Mouse (Mus musculus) heart, postnatal 0 days (tissue): ENCODE data around the gene Rhob. TPM values are rescaled to one million over a fixed set of nuclear protein-coding genes. Genes with fewer than 3 reads are reported as not detected.
"Not testable (repeated sequence)": the region's sequence is repeated elsewhere in the genome, so short reads cannot be mapped to it uniquely, and the experiment has no call there.

Experiments
- ATAC-seq: fragments of 200-750 bp; cut with Nextera tagmentation; 2 replicates; pipeline ENCODE4 v1.8.0; 2017; ENCODE audit warnings: low read depth, moderate number of reproducible peaks, moderate library complexity; ENCODE audit not compliant: insufficient read depth
- DNase-seq: peaks from one replicate; pipeline ENCODE4 v3.0.0-alpha.2; 2016; ENCODE audit warnings: low spot score
- H3K27ac ChIP-seq: fragments of 300-500 bp; sonication (generic); 2 replicates; pipeline ENCODE4 v1.5.1; 2014; ENCODE audit warnings: low read depth, mild to moderate bottlenecking
- H3K27me3 ChIP-seq: fragments of 300-500 bp; sonication (generic); 2 replicates; pipeline ENCODE4 v1.6.1; 2014; ENCODE audit warnings: low read length, mixed read lengths; ENCODE audit not compliant: control insufficient read depth, insufficient read depth
- H3K36me3 ChIP-seq: fragments of 300-500 bp; sonication (generic); replicated peaks from 2 replicates; pipeline ENCODE4 v1.6.1; 2014; ENCODE audit warnings: low read length, mixed read lengths; ENCODE audit not compliant: control insufficient read depth, insufficient read depth
- H3K4me1 ChIP-seq: fragments of 300-500 bp; sonication (generic); 2 replicates; pipeline ENCODE4 v1.6.1; 2014; ENCODE audit warnings: antibody characterized with exemption; ENCODE audit not compliant: control insufficient read depth, insufficient read depth
- H3K4me2 ChIP-seq: fragments of 300-500 bp; sonication (generic); 2 replicates; pipeline ENCODE4 v1.6.1; 2014; ENCODE audit warnings: low read depth, mild to moderate bottlenecking, low read length, moderate library complexity
- H3K4me3 ChIP-seq: fragments of 300-500 bp; sonication (generic); 2 replicates; pipeline ENCODE4 v1.5.1; 2014; ENCODE audit warnings: low read depth, low read length
- H3K9ac ChIP-seq: fragments of 300-500 bp; sonication (generic); replicated peaks from 2 replicates; pipeline ENCODE4 v1.6.1; 2014; ENCODE audit warnings: low read depth, low read length, mixed read lengths
- H3K9me3 ChIP-seq: fragments of 300-500 bp; sonication (generic); replicated peaks from 2 replicates; pipeline ENCODE4 v1.6.1; 2016; ENCODE audit warnings: low read length; ENCODE audit not compliant: control insufficient read depth
- CTCF ChIP-seq: IDR thresholded peaks from 2 replicates; pipeline ENCODE4 v1.5.1; 2016; ENCODE audit warnings: antibody characterized with exemption, control low read depth, low read depth
- EP300 ChIP-seq: IDR thresholded peaks from 2 replicates; pipeline ENCODE4 v1.6.1; 2016; ENCODE audit warnings: antibody characterized with exemption, low read depth
- WGBS: fragments of 180-500 bp; shearing (Covaris S2); extraction: QIAGEN DNeasy Blood & Tissue Kit; methylation state at CpG from one replicate; pipeline ENCODE4 v1.1.7; 2014; 5-methylcytosine and 5-hydroxymethylcytosine counted together
- polyA plus RNA-seq: library from polyadenylated mRNA; unstranded; fragments of >200 nt; fragmentation: Nextera tagmentation; extraction: Ambion mirVana; gene quantifications from 2 replicates; pipeline ENCODE4 v1.2.1, GENCODE M21; 2015
- total RNA-seq: library from RNA; depleted of rRNA; stranded (reverse); fragments of >200 nt; gene quantifications from 2 replicates; pipeline ENCODE4 v1.2.3, GENCODE M21; 2014; ENCODE audit warnings: low replicate concordance

Rhob gene
- total and polyA plus RNA-seq, 2 experiments from 2014 or later, result 31.4 to 228 TPM

GRCm38 (mm10) chr12:8462533-8462932 is 37.3 kb downstream of the Rhob start:
- H3K9me3 ChIP-seq, result no peaks in the 10 kb centered on the region
- H3K4me3 ChIP-seq, result no peak overlapping the region
- H3K27me3 ChIP-seq, result no peaks in the 10 kb centered on the region
- TF ChIP-seq CTCF (no peak), EP300 (no peak)
- ATAC-seq (no peak), DNase-seq (no peak)
- H3K36me3 ChIP-seq, result no peaks in the 10 kb centered on the region
- H3K4me2 ChIP-seq, result no peak overlapping the region
- H3K27ac ChIP-seq, result no peak overlapping the region
- no peak overlapping the region for H3K9ac ChIP-seq
- H3K4me1 ChIP-seq, result no peaks in the 10 kb centered on the region
- WGBS, result 78% methylated on average over 5 of the region's 5 CpGs

- WGBS, result 96% methylated on average over 8 of the region's 8 CpGs
- H3K36me3 ChIP-seq, result not testable (repeated sequence)
These were observed 38.2 kb downstream of the Rhob start for GRCm38 (mm10) chr12:8461575-8461974.

GRCm38 (mm10) chr12:8458400-8458799 is 41.4 kb downstream of the Rhob start:
- Histone ChIP-seq H3K27me3 (no peaks in the 10 kb centered on the region), H3K9ac (no peak overlapping the region), H3K4me2 (no peak overlapping the region), H3K36me3 (no peaks in the 10 kb centered on the region), H3K4me3 (no peak overlapping the region), H3K27ac (no peak overlapping the region), H3K4me1 (peaks cover 12% of the 10 kb centered on the region), H3K9me3 (no peaks in the 10 kb centered on the region)
- no peak for DNase-seq
- 84% methylated on average over 8 of the region's 8 CpGs for WGBS
- TF ChIP-seq CTCF (no peak), EP300 (no peak)
- no peak for ATAC-seq

More at GRCm38 (mm10) chr12:8461575-8461974, 38.2 kb downstream of the Rhob start:
- H3K27me3 ChIP-seq, H3K9ac ChIP-seq, DNase-seq, H3K4me3 ChIP-seq, H3K4me2 ChIP-seq, H3K27ac ChIP-seq, H3K4me1 ChIP-seq, H3K9me3 ChIP-seq, ATAC-seq: not testable (repeated sequence)

- DNase-seq (no peak), ATAC-seq (no peak)
- WGBS, result 51% methylated on average over 5 of the region's 5 CpGs
- H3K27ac ChIP-seq, result no peak overlapping the region
- H3K4me2 ChIP-seq, result no peak overlapping the region
- peaks cover 18% of the 10 kb centered on the region for H3K4me1 ChIP-seq
- no peaks in the 10 kb centered on the region for H3K9me3 ChIP-seq
- H3K36me3 ChIP-seq, result no peaks in the 10 kb centered on the region
- no peak overlapping the region for H3K4me3 ChIP-seq
- TF ChIP-seq EP300, result no peak
- no peak for TF ChIP-seq CTCF
- H3K9ac ChIP-seq, result no peak overlapping the region
- H3K27me3 ChIP-seq, result no peaks in the 10 kb centered on the region
These were observed 42.8 kb downstream of the Rhob start for GRCm38 (mm10) chr12:8457052-8457451.

- Histone ChIP-seq H3K4me2 (no peak overlapping the region), H3K27me3 (no peaks in the 10 kb centered on the region), H3K9me3 (no peaks in the 10 kb centered on the region), H3K27ac (no peak overlapping the region), H3K4me1 (peaks cover 18% of the 10 kb centered on the region), H3K4me3 (no peak overlapping the region), H3K9ac (no peak overlapping the region), H3K36me3 (no peaks in the 10 kb centered on the region)
- 50% methylated on average over 2 of the region's 2 CpGs for WGBS
- no peak for DNase-seq
- ATAC-seq, result no peak
- no peak for TF ChIP-seq CTCF
These were observed 44.8 kb downstream of the Rhob start for GRCm38 (mm10) chr12:8455046-8455445.

- Histone ChIP-seq H3K4me1 (peaks cover 18% of the 10 kb centered on the region), H3K4me3 (no peak overlapping the region), H3K9me3 (no peaks in the 10 kb centered on the region), H3K27me3 (no peaks in the 10 kb centered on the region), H3K36me3 (no peaks in the 10 kb centered on the region), H3K27ac (0 out of 2 replicates have a peak overlapping the region, but pooled peaks have one; percentile 23), H3K9ac (no peak overlapping the region), H3K4me2 (no peak overlapping the region)
- DNase-seq, result peak; percentile 55
- WGBS, result 29% methylated on average over 3 of the region's 3 CpGs
- peak; percentile 59; the same call in 1 of the 2 replicates for ATAC-seq
- TF ChIP-seq CTCF (no peak), EP300 (no peak)
These were observed 45.3 kb downstream of the Rhob start for GRCm38 (mm10) chr12:8454487-8454886.
